Mouse (Mus musculus): ENCODE measurements around the gene Kctd11.

The Kctd11 gene

GRCm38 (mm10) chr11:69912716-69913530, 31.7 kb upstream of the Kctd11 start:
- DNase-seq (ENCODE audit: low read depth in 2 of 2, low spot score in 2 of 2): no peak

- no peak for DNase-seq (ENCODE audit: low read depth in 2 of 2, low spot score in 2 of 2)
Measured at GRCm38 (mm10) chr11:69911701-69912100, 30.5 kb upstream of the Kctd11 start.

GRCm38 (mm10) chr11:69910781-69911560, 29.8 kb upstream of the Kctd11 start:
- no peak for DNase-seq (ENCODE audit: low read depth in 2 of 2, low spot score in 2 of 2)

GRCm38 (mm10) chr11:69910177-69910576, 29.0 kb upstream of the Kctd11 start:
- DNase-seq (ENCODE audit: low read depth in 2 of 2, low spot score in 2 of 2): no peak

- no peak for DNase-seq (ENCODE audit: low read depth in 2 of 2, low spot score in 2 of 2)
Measured at GRCm38 (mm10) chr11:69909174-69909573, 28.0 kb upstream of the Kctd11 start.

- no peak for DNase-seq (ENCODE audit: low read depth in 2 of 2, low spot score in 2 of 2)
Measured at GRCm38 (mm10) chr11:69908645-69909044, 27.4 kb upstream of the Kctd11 start.

GRCm38 (mm10) chr11:69904311-69904710, 23.1 kb upstream of the Kctd11 start:
- DNase-seq (ENCODE audit: low read depth in 2 of 2, low spot score in 2 of 2): no peak

- no peak for DNase-seq (ENCODE audit: low read depth in 2 of 2, low spot score in 2 of 2)
Measured at GRCm38 (mm10) chr11:69902972-69903371, 21.8 kb upstream of the Kctd11 start.

- no peak for DNase-seq (ENCODE audit: low read depth in 2 of 2, low spot score in 2 of 2)
Measured at GRCm38 (mm10) chr11:69901993-69902392, 20.8 kb upstream of the Kctd11 start.

GRCm38 (mm10) chr11:69901406-69901846, 20.2 kb upstream of the Kctd11 start:
- DNase-seq (ENCODE audit: low read depth in 2 of 2, low spot score in 2 of 2): peak; percentile 77 to 81

- DNase-seq (ENCODE audit: low read depth in 2 of 2, low spot score in 2 of 2): peak; percentile 74 to 86
Measured at GRCm38 (mm10) chr11:69900471-69901405, 19.5 kb upstream of the Kctd11 start, which contains the start of the genes 2810408A11Rik and Neurl4. TSS of gene 2810408A11Rik (minus strand) at chr11:69900987. TSS of gene Neurl4 (plus strand) at chr11:69901072.

- DNase-seq (ENCODE audit: low read depth in 2 of 2, low spot score in 2 of 2): no peak
Measured at GRCm38 (mm10) chr11:69899870-69900269, 18.7 kb upstream of the Kctd11 start.

GRCm38 (mm10) chr11:69895291-69895690, 14.1 kb upstream of the Kctd11 start, which contains the start of gene Acap1:
TSS of gene Acap1 (minus strand) at chr11:69895539.
- peak in 1 of 2 experiments; percentile 52 for DNase-seq (ENCODE audit: low read depth in 2 of 2, low spot score in 2 of 2)

- peak; percentile 58 to 77 for DNase-seq (ENCODE audit: low read depth in 2 of 2, low spot score in 2 of 2)
Measured at GRCm38 (mm10) chr11:69894671-69895070, 13.5 kb upstream of the Kctd11 start.

- no peak for DNase-seq (ENCODE audit: low read depth in 2 of 2, low spot score in 2 of 2)
Measured at GRCm38 (mm10) chr11:69891482-69891881, 10.3 kb upstream of the Kctd11 start.

GRCm38 (mm10) chr11:69886907-69887635, 5.9 kb upstream of the Kctd11 start:
- DNase-seq (ENCODE audit: low read depth in 2 of 2, low spot score in 2 of 2): no peak

GRCm38 (mm10) chr11:69884663-69885062, 3.5 kb upstream of the Kctd11 start:
- no peak for DNase-seq (ENCODE audit: low read depth in 2 of 2, low spot score in 2 of 2)

GRCm38 (mm10) chr11:69884240-69884639, 3.0 kb upstream of the Kctd11 start:
- no peak for DNase-seq (ENCODE audit: low read depth in 2 of 2, low spot score in 2 of 2)

GRCm38 (mm10) chr11:69883527-69884151, 2.4 kb upstream of the Kctd11 start:
- DNase-seq (ENCODE audit: low read depth in 2 of 2, low spot score in 2 of 2): no peak

- DNase-seq (ENCODE audit: low read depth in 2 of 2, low spot score in 2 of 2): peak; percentile 55 to 73
Measured at GRCm38 (mm10) chr11:69883066-69883465, 1.9 kb upstream of the Kctd11 start.
